Mouse (Mus musculus) retina, adult 2 months (tissue): ENCODE measurements around the gene Fxyd4.

Experiments used
- DNase-seq: peaks from one replicate; pipeline ENCODE4 v3.0.0-alpha.2; 2012; ENCODE audit warnings: low read depth, low spot score

The Fxyd4 gene

GRCm38 (mm10) chr6:117918043-117918442 is 19.4 kb downstream of the Fxyd4 start:
- DNase-seq, result no peak

- no peak for DNase-seq
Observed at GRCm38 (mm10) chr6:117917576-117917975, 19.9 kb downstream of the Fxyd4 start.

GRCm38 (mm10) chr6:117916737-117917426 is 20.6 kb downstream of the Fxyd4 start:
- peak; percentile 60 for DNase-seq

GRCm38 (mm10) chr6:117916205-117916736 is 21.2 kb downstream of the Fxyd4 start:
- no peak for DNase-seq

GRCm38 (mm10) chr6:117914541-117914940 is 23.0 kb downstream of the Fxyd4 start:
- no peak for DNase-seq

- no peak for DNase-seq
Observed at GRCm38 (mm10) chr6:117910120-117910661, 27.3 kb downstream of the Fxyd4 start.

GRCm38 (mm10) chr6:117908424-117908900 is 29.0 kb downstream of the Fxyd4 start:
- DNase-seq, result no peak

- no peak for DNase-seq
Observed at GRCm38 (mm10) chr6:117907979-117908355, 29.5 kb downstream of the Fxyd4 start.

- no peak for DNase-seq
Observed at GRCm38 (mm10) chr6:117907301-117907978, 30.1 kb downstream of the Fxyd4 start.

- peak; percentile 93 for DNase-seq
Observed at GRCm38 (mm10) chr6:117906590-117907271, 30.8 kb downstream of the Fxyd4 start.

- DNase-seq, result no peak
Observed at GRCm38 (mm10) chr6:117906015-117906531, 31.4 kb downstream of the Fxyd4 start.

- no peak for DNase-seq
Observed at GRCm38 (mm10) chr6:117905260-117905930, 32.1 kb downstream of the Fxyd4 start.

GRCm38 (mm10) chr6:117903836-117904235 is 33.7 kb downstream of the Fxyd4 start:
- no peak for DNase-seq

- no peak for DNase-seq
Observed at GRCm38 (mm10) chr6:117902556-117902955, 34.9 kb downstream of the Fxyd4 start.

GRCm38 (mm10) chr6:117901510-117902402 is 35.7 kb downstream of the Fxyd4 start:
- DNase-seq, result no peak

- DNase-seq, result no peak
Observed at GRCm38 (mm10) chr6:117900126-117901080, 37.1 kb downstream of the Fxyd4 start, which contains the start of gene Hnrnpf. TSS of gene Hnrnpf (plus strand) at chr6:117900324.

GRCm38 (mm10) chr6:117897800-117898199 is 39.7 kb downstream of the Fxyd4 start:
- no peak for DNase-seq

- DNase-seq, result no peak
Observed at GRCm38 (mm10) chr6:117893435-117893834, 44.1 kb downstream of the Fxyd4 start.

GRCm38 (mm10) chr6:117892386-117892785 is 45.1 kb downstream of the Fxyd4 start:
- DNase-seq, result no peak
